Mouse (Mus musculus) thymus, postnatal 36 days (tissue): Measurements from ENCODE around the gene Endou.

Experiments
- DNase-seq, 2 experiments: peaks; one replicate each; pipeline ENCODE4 v3.0.0; 2022; ENCODE audit warnings: mixed read lengths in 2 of 2

Endou gene

DNA sequence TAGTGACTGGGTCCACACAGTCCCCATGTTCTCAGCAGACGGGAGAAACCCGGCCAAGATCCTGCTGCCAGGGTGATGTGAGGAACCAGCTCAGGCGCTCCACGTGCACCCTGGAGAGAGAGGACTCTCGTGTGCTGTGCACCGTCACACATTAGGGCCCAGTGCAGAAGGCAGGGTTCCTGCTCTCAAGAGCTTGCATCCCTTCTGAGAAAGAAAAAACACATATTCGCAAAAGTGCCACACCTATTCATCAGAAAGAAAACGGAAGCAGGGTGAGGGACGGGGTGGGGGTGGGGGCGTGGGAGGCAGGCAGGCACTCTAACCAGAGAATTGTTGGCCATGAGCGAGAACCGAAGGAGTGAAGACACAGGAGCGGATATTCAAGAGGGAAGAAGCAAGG is 55.2 kb downstream of the Endou start:
- DNase-seq, result no peak

DNA sequence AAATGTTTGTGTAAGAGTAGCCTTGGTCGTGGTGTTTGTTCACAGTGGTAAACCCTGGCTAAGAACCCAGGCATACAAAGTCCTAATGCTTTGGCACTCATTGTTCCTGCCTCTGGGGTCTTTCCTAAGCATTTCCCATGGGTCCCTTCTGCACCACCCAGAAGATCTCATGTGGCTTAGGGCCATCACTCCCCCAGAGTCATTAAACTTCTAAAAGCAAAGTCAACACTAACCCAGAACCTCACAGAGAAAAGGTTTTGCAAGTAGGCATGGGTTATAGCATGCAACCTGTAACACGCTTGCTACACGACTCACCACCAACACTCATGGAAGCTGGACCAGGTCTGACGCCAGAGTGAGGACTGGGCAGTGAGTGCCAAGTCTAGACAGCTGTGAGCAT is 56.7 kb downstream of the Endou start:
- DNase-seq, result no peak

DNA sequence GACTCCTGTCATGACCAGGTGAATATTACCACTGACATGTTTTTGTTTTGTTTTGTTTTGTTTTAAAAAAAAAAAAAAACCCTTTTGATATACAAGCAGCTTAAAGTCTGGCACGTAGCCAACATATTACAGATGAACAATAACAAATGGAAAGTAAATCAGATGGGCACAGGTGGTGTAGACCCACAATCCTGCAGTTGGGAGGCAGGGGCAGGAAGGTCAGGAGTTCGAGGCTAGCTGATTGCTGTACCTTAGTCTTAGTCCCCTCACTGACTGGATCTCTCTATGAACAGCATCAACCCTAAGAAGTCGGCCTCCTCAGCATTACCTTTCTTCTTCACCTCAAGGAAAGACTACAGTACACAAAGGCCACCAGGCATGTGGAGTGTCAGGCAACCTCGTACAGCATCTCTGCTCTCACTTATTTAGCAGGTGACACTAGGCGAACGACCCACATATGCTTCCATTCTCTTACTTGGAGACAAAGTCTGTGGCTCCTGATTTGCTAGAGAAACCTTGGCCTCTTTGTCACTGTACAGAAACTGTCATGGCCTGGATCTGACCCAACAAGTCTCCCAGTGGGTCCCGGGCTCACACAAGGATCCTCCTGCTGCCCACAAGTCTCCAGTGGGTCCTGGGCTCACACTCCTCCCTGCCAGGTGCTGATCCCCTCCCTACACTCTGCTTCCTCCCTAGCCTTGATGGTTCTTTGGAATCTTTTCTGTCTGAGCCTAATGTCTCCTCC is 57.7 kb downstream of the Endou start:
- no peak for DNase-seq

DNA sequence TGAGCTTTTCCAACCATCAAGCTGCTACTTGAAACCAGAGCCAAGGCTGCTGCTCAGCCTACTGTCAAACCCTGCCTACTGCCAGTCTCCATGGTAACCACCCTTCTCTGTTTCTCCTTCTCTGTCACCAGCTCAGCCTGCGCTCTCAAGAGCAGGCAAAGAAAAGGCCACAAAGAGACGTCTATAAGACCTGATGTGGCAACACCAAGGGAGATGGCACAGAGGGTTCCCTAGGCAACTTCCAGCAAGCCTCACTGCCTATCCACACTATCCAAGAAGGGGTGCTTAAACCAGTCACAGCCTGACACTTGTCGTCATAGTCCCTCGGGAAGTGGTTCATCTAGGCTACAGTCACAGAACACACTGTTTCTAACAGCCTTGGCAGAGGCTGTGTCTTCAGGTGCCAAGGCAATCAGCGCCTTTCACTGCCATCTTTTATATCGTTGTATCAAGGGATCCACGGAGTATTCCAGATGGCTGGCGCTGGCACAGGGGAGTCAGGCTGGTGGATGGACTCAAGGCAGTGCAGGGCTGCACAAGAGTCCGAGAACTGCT is 58.9 kb downstream of the Endou start:
- no peak for DNase-seq

DNA sequence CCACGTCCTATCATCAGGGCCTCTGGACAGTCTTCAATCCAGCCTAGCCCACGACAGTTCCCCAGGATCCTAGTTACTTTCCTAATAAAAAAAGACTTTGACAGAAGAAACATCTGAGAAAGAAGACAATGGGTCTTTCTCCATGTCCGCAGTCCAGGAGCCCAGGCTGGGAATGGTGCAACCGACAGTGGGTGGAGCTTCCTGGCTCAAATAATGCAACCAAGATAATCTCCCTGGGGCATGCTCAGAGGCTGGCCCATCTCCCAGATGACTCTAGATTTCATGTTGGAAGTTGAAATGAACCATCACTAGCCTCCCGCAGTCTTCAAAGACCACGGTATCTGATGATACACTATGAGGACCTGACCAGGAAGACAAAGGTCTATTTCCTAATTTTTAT is 60.6 kb downstream of the Endou start:
- no peak for DNase-seq

DNA sequence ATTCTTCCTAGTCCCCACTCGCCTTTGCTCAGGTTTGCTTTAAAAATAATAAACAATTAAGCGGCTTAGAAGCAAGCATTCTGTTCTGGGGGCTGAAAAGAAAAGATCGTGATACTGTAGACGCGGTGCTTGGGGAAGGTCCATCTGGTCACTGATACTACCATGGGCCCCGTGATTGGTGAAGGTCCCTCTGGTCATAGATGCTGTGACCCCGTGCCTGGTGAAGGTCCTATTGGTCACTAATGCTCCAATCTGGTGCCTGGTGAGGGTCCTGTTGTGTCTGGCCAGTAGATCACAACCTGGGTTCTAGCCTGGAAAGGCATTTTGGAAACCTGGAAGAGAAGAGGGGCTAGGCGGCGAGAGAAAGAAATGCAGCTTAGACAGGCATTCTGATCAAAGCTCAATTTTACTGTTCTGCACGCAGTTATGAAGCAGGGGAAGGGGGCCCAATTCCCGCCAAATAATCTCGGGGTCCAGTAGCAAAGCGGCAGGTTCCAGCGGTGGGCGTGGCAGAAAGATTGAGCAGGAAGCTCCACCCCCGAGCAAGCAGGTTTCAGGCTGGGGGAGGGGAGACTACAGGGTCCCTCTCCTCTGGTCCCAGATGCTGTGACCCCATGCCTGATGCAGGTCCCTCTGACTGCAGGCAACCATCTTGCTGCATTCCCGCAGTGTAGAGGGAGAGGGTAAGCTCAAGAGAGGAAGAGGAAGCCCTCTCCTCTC is 62.8 kb downstream of the Endou start:
- peak in 1 of 2 experiments; percentile 22 for DNase-seq

DNA sequence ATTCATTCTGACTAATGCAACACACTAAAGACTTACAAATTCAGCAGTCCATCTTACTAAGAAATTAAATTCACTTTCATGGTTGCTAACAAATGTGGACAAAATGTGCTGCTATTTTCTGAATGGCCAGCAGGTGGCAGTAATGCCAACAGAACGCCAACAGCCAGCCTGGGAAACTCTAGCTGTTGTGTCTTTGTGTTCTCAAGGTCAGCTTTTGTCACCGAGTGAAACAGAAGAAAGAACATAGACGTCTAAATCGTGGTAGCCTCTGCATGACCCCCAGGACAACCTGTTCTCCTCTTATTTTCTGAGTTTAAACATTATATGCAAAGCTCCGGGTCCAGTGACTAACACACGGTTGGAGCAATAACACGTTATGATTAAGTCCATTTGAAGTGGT is 63.7 kb downstream of the Endou start:
- peak; percentile 48 to 55 for DNase-seq

DNA sequence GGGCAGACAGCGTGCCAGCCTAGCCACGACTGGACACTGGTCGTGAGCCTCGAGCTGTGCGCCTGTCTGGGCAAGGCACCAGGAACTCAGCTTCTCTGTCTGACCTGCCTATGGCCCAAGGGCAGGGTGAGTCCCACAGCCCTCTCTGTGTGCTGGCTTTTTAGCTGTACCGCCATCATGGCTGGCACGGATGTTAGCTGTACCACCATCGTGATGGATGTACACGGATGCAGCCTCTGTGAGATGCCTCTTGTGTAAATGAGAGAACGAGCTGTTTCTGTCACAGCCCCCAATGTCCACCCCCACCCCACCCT is 64.7 kb downstream of the Endou start:
- no peak for DNase-seq

DNA sequence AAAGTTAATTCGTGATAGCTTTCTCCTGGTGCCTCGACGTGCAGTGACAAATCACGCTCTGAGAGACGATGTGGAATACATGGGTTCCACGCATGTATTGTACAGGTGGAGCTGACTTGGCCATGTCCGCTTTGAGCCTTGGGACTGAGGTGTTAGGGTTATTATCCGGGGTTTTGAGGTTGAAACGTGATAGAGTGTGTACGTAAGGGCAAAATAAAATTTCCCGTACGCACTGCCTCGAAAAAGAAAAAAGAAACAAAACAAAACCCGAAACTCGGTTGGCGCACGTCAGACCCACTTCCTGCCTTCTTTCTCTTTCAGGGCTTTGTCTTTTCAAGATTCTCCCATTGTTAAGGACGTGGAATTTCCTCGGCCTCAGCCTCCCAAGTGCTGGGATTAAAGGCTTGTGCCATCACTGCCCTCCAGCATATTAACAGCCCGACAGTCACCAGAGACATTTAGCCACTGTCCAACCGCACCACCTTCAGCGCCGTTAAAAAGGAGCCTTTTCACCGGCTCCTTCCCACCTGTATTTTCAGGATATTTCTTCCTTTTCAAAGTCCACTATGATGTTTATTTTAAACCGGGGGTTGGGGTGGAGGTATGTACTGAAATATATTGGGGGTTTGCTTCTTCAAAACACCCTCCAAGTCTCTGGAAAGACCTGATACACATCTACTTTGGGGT is 65.2 kb downstream of the Endou start:
- no peak for DNase-seq

DNA sequence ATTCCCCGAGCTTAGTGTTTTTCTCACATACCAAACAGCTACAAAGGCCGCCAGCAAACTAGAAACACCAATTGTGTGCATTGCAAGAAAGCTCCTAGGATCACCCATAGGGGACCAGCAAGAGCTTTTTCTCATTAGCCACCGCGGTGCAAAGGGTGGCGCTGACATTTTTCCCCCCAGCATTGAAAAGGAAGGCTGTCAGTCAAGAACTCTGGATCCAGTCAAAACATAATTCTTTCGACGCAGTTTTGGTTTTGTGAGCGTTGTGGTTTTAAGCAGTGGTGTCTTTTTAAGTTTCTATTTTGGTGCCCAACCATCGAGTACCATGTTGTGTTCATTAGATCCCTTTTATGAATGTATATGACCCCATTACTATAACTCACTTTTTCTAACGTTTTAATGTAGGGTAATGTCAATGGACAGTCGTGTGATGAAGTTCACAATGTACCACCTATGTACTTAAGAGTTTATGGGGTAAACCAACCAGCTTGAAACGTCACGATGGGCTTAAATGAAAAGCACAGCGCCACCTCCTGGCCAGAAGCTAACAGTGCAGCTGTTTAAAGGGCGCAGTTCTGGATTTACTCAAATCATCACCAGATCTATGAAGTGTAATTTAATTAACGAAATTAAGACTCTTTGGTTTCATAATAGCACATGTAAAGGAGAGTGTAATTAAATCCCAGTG is 66.0 kb downstream of the Endou start:
- DNase-seq, result no peak

DNA sequence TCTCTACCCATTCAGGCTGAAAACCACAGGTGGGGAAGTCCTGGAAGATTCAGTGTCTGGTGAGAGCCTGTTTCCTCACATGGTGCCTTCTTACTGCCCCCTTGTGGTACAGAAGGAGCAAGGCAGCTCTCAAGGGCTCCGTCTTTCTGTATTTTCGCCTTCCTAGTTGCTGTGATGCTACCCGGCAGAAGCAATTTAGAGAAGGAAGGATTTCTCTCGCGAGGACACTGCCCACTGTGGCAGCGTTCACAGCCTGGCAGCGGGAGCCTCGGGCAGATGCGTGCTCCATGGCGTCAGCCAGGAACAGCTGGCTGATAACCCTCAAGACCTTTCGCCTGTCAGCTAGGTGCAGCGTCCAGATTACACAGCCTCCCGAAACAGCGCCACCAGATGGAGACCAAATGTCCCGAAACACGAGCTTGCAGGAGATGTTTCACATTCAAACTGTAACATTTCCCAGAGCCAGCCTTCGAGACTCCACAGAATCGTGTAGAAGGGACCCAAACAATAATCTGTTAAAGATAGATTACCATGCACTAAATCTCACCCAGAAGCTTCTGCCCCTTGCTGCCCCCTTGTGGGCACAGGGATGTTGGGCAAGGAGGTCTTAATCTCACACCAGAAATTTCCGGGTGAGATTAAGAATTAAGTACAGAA is 67.3 kb downstream of the Endou start:
- peak; percentile 69 to 74 for DNase-seq
